Mouse (Mus musculus) erythroblast, adult 5-6 weeks (primary cell): ENCODE results near the gene Bst1. TPM values are rescaled to one million over a fixed set of nuclear protein-coding genes. Genes with fewer than 3 reads are reported as not detected.

Source experiments
- ATAC-seq: replicated peaks from 2 replicates; pipeline ENCODE4 v1.8.0; 2016; ENCODE audit warnings: moderate number of reproducible peaks, mild to moderate bottlenecking, moderate TSS enrichment, inconsistent platforms; ENCODE audit not compliant: poor library complexity, low FRiP score, severe bottlenecking
- total RNA-seq, 2 experiments: library from RNA; stranded (forward) in 1 of 2; stranded (reverse) in 1 of 2; fragments of 150-400 nt in 1 of 2; fragments of 200-764, 138-1000 nt in 1 of 2; gene quantifications; 2 replicates each; pipeline versions ENCODE4 v1.2.3 to v1.2.4; 2015 to 2017; ENCODE audit warnings: low replicate concordance in 2 of 2

Bst1 gene
- total RNA-seq, 2 experiments from 2014 or later: 0.96 to 4.9 TPM

DNA sequence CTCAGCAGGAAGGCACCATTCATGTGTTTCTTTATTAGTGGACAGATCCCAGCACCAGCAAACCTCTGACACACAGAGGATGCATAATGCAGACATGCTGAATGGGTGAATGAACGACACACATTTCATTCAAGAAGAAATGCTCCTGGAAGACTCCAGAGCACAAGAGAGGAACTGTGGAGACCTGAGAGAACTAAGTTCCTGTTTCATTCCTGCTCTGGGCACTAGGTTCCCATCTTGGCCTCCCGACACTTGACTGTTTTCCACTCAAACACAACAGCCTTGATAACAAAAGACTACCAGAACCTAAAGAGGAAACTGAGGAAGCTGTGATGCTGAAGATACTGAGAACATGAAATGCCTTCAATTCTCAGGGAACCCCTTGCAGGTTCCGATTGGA lies 29.6 kb downstream of the Bst1 start:
- ATAC-seq: no peak

DNA sequence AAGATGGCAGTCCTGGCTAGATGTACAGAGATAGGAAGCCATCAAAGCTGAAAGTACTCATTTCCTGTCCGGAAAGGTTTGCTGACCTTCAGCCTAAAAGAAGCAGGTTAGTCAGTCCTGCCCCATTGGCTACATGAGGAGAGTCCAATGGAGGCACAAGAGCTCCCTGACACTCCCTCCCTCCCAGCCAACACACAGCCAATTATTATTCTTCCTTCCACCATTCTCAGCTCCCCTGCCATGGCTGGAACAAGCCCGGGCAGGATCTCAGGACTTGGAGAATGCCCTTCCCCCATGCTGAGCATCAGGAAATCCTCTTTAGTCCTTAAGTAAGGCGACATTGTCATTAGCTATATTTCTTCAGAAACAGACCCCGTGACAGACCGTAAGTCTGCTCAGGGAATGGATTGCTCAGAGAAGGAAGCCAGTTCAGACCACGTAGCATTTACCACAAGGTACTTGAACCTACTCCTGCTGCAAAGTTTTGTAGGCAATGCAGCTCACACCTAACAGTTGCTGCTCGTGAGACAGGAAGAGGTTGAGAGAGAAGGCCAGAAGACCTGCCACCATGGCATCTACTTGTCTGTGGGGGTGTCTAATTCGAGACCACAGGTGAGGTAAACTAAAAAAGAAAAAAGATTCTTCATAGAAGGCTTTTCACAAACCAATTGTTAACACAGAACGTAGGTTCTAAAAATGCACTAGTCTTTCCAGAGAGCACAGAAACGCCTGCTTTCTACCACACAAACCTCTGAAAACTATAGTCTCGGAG lies 34.6 kb downstream of the Bst1 start:
- no peak for ATAC-seq

DNA sequence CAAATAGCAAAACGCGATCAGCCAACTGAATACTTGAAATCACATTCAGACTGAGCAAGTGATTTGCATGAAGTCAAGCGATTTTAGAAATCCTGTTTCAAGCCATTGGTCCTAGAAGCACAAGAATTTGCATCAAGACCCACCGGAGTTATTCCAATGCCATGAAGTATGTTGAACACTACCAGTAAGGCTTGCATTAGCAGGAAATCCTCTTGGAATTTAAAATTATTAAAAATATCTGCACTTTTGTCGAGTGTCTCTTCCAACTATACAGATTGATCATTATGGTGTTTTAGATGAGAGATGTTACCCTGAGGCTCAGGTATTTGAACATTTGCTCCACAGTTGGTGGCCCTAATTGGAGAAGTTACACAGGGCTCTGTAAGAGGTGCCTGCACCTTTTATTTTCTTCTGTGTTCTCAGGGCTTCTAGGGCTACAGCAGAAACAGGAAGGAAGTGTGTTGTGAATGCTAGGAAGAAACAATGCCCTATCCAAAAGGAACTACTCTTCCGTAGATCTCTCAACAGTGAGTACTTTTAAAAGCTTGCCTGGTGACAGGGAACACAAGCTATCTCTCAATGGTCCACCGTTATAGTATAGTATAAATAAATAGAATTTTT lies 35.3 kb downstream of the Bst1 start:
- no peak for ATAC-seq

DNA sequence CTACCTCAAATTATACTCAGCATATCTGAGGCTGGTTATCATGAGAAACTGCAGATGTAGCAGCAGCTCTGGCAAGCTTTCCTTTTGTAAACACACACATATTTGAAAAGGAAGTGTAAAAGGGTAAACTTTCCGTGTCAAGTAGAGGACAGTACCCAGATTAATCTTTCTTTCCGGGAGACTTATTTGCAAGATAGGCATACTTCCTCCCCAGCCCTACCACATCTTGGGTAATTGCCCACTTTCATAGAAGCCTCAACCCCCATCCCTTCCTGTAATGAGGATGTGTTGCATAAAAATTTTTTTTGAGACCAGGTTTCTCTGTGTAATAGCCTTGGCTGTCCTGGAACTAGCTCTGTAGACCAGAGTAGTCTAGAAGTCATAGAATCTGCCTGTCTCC lies 37.1 kb downstream of the Bst1 start:
- no peak for ATAC-seq

DNA sequence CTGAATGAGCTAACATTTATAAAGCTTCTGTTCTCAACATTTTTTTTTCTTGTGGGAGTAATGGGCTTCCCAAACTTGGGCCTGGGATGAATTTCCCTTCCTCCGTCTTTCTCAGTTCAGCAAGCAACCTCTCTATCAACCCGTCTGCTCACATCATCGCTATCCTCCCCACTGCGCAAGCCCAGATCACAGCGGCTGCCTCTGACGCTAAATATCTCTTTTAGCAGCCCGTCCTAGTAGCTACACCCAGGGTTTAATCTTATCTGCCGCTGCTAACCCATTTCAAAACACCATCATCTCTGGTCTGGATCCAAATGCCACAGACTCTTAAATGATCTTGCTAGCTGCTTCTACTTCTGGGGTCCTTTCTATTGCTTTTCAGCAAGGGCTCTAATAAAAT lies 41.0 kb downstream of the Bst1 start:
- no peak for ATAC-seq

GRCm38 (mm10) chr5:43860096-43860495 lies 41.4 kb downstream of the Bst1 start:
- no peak for ATAC-seq

DNA sequence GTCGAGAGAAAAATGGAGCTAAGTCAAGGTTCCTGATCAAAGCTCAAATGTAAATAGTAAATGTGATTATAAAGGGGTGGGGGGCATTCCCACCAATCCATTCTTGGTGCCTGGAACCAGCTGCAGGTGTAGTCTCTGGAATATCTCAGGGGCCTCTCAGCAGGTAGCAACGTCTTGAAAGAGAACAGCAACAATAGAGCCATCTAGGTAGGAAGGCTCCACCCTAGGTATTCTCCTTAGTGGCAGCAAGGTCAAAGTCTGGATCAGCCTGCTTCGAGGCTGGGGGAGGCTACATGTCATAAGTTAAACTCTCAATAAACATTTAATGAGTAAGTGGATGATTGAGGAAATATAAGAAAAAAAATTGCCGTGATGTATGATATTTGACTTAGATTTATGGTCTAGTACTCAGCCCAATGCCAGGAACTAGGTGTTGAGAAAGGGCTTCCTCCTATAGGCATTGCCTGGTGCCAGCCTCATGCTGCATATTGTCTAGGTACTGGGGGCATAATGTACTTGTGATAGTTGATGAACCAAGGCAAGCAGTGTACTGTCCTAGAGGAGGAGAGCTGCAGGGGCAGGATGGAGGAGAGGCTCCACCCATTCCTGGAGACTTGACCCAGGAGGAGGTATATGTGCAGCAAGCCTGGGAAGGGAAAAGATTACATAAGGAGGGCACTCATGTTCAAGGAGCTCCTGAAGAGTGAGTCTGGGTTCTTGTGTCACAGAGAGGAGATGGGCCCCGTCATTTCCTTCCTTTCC lies 42.2 kb downstream of the Bst1 start:
- no peak for ATAC-seq

DNA sequence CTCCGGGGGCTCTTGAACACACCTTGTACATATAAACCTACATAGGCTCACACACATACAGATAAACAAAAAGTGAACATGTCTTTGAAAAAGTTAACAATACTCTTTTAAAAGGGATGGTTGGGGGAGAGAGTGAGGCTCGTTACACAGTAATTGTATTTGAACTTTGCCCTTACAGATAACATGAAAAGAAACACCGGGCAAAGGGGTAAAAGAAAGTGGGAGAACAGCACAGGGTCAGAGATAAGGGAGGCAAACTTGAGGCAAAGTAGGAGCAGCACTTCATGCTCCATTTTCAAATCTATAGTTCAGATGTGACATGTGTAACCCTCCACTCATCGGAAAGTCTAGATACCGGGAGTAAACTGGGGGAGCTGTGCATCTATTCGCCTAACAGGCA lies 45.0 kb downstream of the Bst1 start:
- no peak for ATAC-seq

DNA sequence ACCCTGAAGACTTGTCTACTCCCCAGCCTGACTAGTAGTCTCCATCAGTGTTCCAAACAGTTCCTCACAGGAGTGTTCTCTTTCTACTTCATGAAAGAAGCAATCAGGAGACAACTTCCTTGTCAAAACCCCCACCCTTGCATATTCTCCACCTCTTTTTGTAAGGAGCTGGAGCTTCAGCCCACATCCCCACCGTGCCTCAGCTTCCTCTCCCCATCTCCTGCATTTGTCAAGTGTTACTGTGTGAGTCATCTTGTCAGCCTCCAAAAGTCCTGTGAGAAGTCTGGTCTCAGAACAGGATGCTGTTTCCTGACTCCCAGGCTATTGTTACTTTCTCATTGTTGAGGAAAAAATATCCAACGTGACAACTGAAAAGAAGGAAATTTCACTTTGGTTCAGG lies 46.6 kb downstream of the Bst1 start:
- no peak for ATAC-seq

DNA sequence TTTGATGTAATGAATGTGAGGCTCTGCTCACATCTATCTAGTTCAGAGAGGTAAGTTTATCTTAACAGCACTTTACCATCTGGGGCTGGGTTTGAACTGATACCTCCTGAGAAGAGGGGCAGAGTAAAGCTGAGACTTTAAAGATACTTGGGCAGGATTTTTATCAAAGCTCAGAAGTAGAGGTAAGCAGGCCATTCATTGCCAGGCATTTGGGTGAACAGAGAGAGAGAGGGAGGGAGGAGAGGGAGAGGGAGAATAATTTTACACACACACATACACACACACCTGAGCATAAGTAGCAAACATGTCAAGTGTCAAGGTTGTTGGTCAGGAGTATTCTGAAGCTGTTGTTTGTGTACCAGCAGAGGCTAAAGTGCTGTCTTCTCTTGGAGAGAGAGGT lies 49.6 kb downstream of the Bst1 start, which contains the start of gene Cd38:
Gene Cd38 (plus strand): TSS at position 301 of the 400 bp plus-strand sequence.
- no peak for ATAC-seq

DNA sequence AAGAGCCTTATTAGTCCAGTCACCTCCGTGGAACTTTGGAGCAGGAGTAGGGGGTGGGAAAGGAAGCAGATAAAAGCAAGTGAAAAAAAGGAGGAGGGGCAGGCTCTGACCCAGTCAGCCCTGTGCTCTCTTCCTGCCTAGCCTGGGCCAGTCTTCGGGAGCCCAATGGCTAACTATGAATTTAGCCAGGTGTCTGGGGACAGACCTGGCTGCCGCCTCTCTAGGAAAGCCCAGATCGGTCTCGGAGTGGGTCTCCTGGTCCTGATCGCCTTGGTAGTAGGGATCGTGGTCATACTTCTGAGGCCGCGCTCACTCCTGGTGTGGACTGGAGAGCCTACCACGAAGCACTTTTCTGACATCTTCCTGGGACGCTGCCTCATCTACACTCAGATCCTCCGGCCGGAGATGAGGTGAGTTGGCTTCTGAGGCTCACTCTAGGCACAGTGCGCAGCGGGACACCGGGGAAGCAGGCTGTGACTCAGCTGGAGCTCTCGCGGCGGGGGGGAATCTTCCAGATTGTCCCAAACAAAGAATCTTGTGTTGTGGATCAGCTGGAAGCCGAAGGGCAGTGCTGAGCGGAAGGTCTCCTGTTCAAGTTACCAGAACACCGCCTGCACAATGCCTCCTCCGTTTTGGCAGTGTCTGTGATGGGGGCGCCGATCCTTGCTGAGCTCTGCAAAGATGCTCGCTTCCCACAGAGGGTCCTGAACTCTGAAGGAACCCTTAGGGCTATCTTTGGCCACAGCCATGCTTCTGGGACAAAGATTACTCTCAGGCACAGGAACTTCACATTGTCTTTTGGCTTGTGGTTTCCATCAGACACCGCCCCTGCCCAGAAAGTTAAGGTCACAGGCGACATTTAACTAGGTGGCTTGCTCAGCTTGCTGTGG lies 50.3 kb downstream of the Bst1 start:
- no peak for ATAC-seq

GRCm38 (mm10) chr5:43871845-43872244 lies 53.2 kb downstream of the Bst1 start:
- no peak for ATAC-seq

DNA sequence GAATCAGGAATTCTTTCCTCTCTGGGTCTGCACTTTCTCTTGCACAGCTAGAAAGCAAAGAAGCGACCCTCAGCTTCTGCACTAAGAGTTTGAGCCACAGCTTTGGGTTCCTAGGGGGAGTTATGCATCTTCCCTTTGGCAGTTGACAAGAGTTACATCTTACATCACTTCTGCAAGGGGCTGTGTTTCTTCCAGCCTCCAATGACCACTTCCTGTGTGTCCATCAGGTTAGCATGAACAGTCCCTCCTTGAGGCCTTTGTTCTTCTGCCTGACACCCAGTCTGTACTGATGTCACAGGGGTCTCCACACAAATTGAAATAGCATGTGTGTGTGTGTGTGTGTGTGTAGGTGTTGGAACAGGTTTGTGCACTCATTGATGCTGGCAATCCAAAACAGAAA lies 54.0 kb downstream of the Bst1 start:
- no peak for ATAC-seq

- ATAC-seq: no peak
These were observed 63.3 kb downstream of the Bst1 start for GRCm38 (mm10) chr5:43882034-43882433.

- no peak for ATAC-seq
These were observed 66.6 kb downstream of the Bst1 start for GRCm38 (mm10) chr5:43885060-43885820.

- no peak for ATAC-seq
These were observed 73.7 kb downstream of the Bst1 start for GRCm38 (mm10) chr5:43892386-43892785.
